ENCODE assay signal across 23 mouse cellular contexts in genomic region chrX:51000791-51001190, GRCm38 (mm10). TPM values are rescaled to one million over a fixed set of nuclear protein-coding genes. Genes with fewer than 3 reads are reported as not detected.
A peak's percentile ranks its signal among the peaks of the same experiment; 100 is the strongest.
DNase-seq lines count a peak whose midpoint lies in the region; ATAC-seq and TF ChIP-seq lines count a peak whose summit lies in the region.
"Had no signal": no experiment of that assay in that cellular context is flagged by ENCODE, and none has a peak within 500 bp of the region (broad histone marks: within the 10 kb centered on the region; RNA-seq: fewer than 3 reads in every experiment).

No protein-coding gene starts in this region.

- ATAC-seq in heart, postnatal 0 days (ENCODE audit: insufficient read depth, low read depth), result no peak
- ATAC-seq in heart, embryonic 11.5 days (replicated peaks; ENCODE audit: insufficient number of reproducible peaks, low FRiP score, low TSS enrichment), result no peak
- no peak for ATAC-seq in erythroblast, adult 5-6 weeks (replicated peaks; ENCODE audit: low FRiP score, poor library complexity, severe bottlenecking)
- ATAC-seq: forebrain, embryonic 15.5 days; hindbrain, embryonic 16.5 days; inflammation-experienced regulatory T-cells, adult 6 months; intestine, postnatal 0 days had no signal

- no peaks in the 10 kb centered on the region for H3K9me3 ChIP-seq in heart, postnatal 0 days (replicated peaks; ENCODE audit: control insufficient read depth, low read length)
- no peaks in the 10 kb centered on the region for H3K9me3 ChIP-seq in heart, embryonic 11.5 days (replicated peaks; ENCODE audit: control insufficient read depth, low read length)
- H3K9me3 ChIP-seq: embryonic facial prominence, embryonic 10.5 days; forebrain, embryonic 15.5 days; heart, embryonic 12.5 days; hindbrain, embryonic 12.5 days had no signal

- 55% methylated on average over 6 of the region's 6 CpGs for WGBS in heart, postnatal 0 days
- WGBS in heart, embryonic 11.5 days (ENCODE audit: insufficient replicate concordance), result 82% methylated on average over 6 of the region's 6 CpGs

- TF ChIP-seq EP300 in heart, postnatal 0 days (IDR thresholded peaks at IDR 0.05; ENCODE audit: low read depth), result no peak

- no peak overlapping the region for H3K9ac ChIP-seq in heart, postnatal 0 days (replicated peaks; ENCODE audit: low read depth, low read length)
- no peak overlapping the region for H3K9ac ChIP-seq in heart, embryonic 11.5 days (ENCODE audit: low read depth, low read length)
- H3K9ac ChIP-seq: forebrain, embryonic 15.5 days; heart, embryonic 12.5 days; hindbrain, embryonic 12.5 days had no signal

- 0 out of 2 replicates have a peak overlapping the region, but pooled peaks have one; percentile 15 for H3K27ac ChIP-seq in heart, postnatal 0 days (ENCODE audit: low read depth)
- no peak overlapping the region for H3K27ac ChIP-seq in heart, embryonic 11.5 days (ENCODE audit: low read depth, low read length)
- H3K27ac ChIP-seq: embryonic facial prominence, embryonic 10.5 days; forebrain, embryonic 15.5 days; heart, adult 2 months; hindbrain, embryonic 12.5 days had no signal

- TF ChIP-seq CTCF in heart, postnatal 0 days (IDR thresholded peaks at IDR 0.05; ENCODE audit: low read depth), result no peak

- no peaks in the 10 kb centered on the region for H3K4me1 ChIP-seq in heart, postnatal 0 days (ENCODE audit: control insufficient read depth, insufficient read depth)
- H3K4me1 ChIP-seq in heart, embryonic 11.5 days (ENCODE audit: control insufficient read depth, insufficient read depth, low read length), result no peaks in the 10 kb centered on the region
- H3K4me1 ChIP-seq: embryonic facial prominence, embryonic 10.5 days; forebrain, embryonic 15.5 days; heart, embryonic 12.5 days; hindbrain, embryonic 12.5 days had no signal

- H3K36me3 ChIP-seq in heart, postnatal 0 days (replicated peaks; ENCODE audit: control insufficient read depth, insufficient read depth, low read length), result no peaks in the 10 kb centered on the region
- no peaks in the 10 kb centered on the region for H3K36me3 ChIP-seq in heart, embryonic 11.5 days (ENCODE audit: control insufficient read depth, insufficient read depth, low read length)
- H3K36me3 ChIP-seq: forebrain, embryonic 15.5 days; heart, embryonic 12.5 days; hindbrain, embryonic 12.5 days had no signal

- DNase-seq in heart, postnatal 0 days (ENCODE audit: low spot score), result no peak
- DNase-seq in NIH3T3 (ENCODE audit: low read depth), result peak; percentile 66
- DNase-seq in adrenal gland, postnatal 14 days, result peak; percentile 54
- DNase-seq in fibroblast of lung, adult 2 months (ENCODE audit: low read depth), result peak; percentile 43
- DNase-seq in right cerebral cortex, postnatal 10 days (ENCODE audit: low spot score in 2 of 2), result no peak
- DNase-seq: cerebellum, adult 11-12 months; cerebellum, postnatal 10 days; gastrocnemius, postnatal 14 days; heart, adult 2 months; heart, postnatal 4 days; kidney, adult 8-10 months had no signal

- H3K27me3 ChIP-seq in heart, postnatal 0 days (ENCODE audit: control insufficient read depth, insufficient read depth, low read length), result no peaks in the 10 kb centered on the region
- H3K27me3 ChIP-seq in heart, embryonic 11.5 days (ENCODE audit: control insufficient read depth, insufficient read depth, low read length), result no peaks in the 10 kb centered on the region
- H3K27me3 ChIP-seq: forebrain, embryonic 15.5 days; heart, embryonic 12.5 days; hindbrain, embryonic 12.5 days had no signal

- no peak overlapping the region for H3K4me3 ChIP-seq in heart, postnatal 0 days (ENCODE audit: low read depth, low read length)
- H3K4me3 ChIP-seq in heart, embryonic 11.5 days (ENCODE audit: low read depth, low read length), result no peak overlapping the region
- H3K4me3 ChIP-seq: embryonic facial prominence, embryonic 10.5 days; erythroblast, embryonic 14.5 days; forebrain, embryonic 15.5 days; heart, adult 2 months; heart, embryonic 12.5 days; hindbrain, embryonic 12.5 days had no signal

- H3K4me2 ChIP-seq in heart, postnatal 0 days (ENCODE audit: low read depth, low read length), result no peak overlapping the region
- no peak overlapping the region for H3K4me2 ChIP-seq in heart, embryonic 11.5 days
- H3K4me2 ChIP-seq: forebrain, embryonic 15.5 days; heart, embryonic 12.5 days; hindbrain, embryonic 12.5 days had no signal

RNA-seq across cellular contexts. Expression of gene Rap2c, which starts 17.0 kb away (rescaled TPM):
- 13.5 and 24.7 TPM in 2 replicates for total RNA-seq in heart, postnatal 0 days (2014; rRNA removed; ENCODE audit: low replicate concordance)
- polyA plus RNA-seq in heart, postnatal 0 days (2015; fragmentation: Nextera tagmentation; extraction: Ambion mirVana), result 9.3 and 10.0 TPM in 2 replicates
- polyA plus RNA-seq in heart, embryonic 11.5 days (2014; fragmentation: Nextera tagmentation; extraction: Ambion mirVana), result 30.9 and 32.5 TPM in 2 replicates
- 24.2 and 26.8 TPM in 2 replicates for total RNA-seq in adrenal gland, postnatal 14 days (2021)
- total RNA-seq in erythroblast, adult 5-6 weeks (2015; ENCODE audit: low replicate concordance), result 10.4 and 11.5 TPM in 2 replicates
- total RNA-seq in erythroblast, adult 5-6 weeks (2017; ENCODE audit: low replicate concordance), result 7.0 and 13.1 TPM in 2 replicates

RNA-seq across cellular contexts. Expression of gene Frmd7, which starts 58.3 kb away (rescaled TPM):
- total RNA-seq in heart, postnatal 0 days (2014; rRNA removed; ENCODE audit: low replicate concordance), result not detected in 2 replicates
- 0.07 TPM in 1 of 2 replicates, not detected in the other for polyA plus RNA-seq in heart, postnatal 0 days (2015; fragmentation: Nextera tagmentation; extraction: Ambion mirVana)
- polyA plus RNA-seq in heart, embryonic 11.5 days (2014; fragmentation: Nextera tagmentation; extraction: Ambion mirVana), result 0.24 TPM in 1 of 2 replicates, not detected in the other
- 0.19 TPM in 1 of 2 replicates, not detected in the other for total RNA-seq in adrenal gland, postnatal 14 days (2021)
- not detected in 2 replicates for total RNA-seq in erythroblast, adult 5-6 weeks (2015; ENCODE audit: low replicate concordance)
- not detected in 2 replicates for total RNA-seq in erythroblast, adult 5-6 weeks (2017; ENCODE audit: low replicate concordance)
- total RNA-seq: ES-E14; heart, postnatal 4 days had no signal
- polyA plus RNA-seq: erythroblast, embryonic 14.5 days; forebrain, embryonic 11.5 days; hindbrain, embryonic 12.5 days; inflammation-experienced regulatory T-cells, adult 6 months had no signal

Comparison
In these comparisons a context has a peak if more than half of its experiments do, and no peak if none do; other contexts are left out.
1. DNase-seq: peak in NIH3T3 (single experiment), adrenal gland, postnatal 14 days (single experiment) and fibroblast of lung, adult 2 months (single experiment); none in heart, postnatal 0 days (single experiment) and right cerebral cortex, postnatal 10 days (0 of 2).